Mouse (Mus musculus) ES-Bruce4 (cell line): ENCODE results near the gene Lzts2.

ENCODE experiments used
- CTCF ChIP-seq: IDR thresholded peaks from one replicate; pipeline ENCODE4 v1.8.1; 2011; ENCODE audit warnings: low read depth, low read length
- EP300 ChIP-seq: IDR thresholded peaks from 2 replicates; pipeline ENCODE4 v1.6.1; 2011; ENCODE audit warnings: low read depth, low read length; ENCODE audit not compliant: insufficient read depth

DNA sequence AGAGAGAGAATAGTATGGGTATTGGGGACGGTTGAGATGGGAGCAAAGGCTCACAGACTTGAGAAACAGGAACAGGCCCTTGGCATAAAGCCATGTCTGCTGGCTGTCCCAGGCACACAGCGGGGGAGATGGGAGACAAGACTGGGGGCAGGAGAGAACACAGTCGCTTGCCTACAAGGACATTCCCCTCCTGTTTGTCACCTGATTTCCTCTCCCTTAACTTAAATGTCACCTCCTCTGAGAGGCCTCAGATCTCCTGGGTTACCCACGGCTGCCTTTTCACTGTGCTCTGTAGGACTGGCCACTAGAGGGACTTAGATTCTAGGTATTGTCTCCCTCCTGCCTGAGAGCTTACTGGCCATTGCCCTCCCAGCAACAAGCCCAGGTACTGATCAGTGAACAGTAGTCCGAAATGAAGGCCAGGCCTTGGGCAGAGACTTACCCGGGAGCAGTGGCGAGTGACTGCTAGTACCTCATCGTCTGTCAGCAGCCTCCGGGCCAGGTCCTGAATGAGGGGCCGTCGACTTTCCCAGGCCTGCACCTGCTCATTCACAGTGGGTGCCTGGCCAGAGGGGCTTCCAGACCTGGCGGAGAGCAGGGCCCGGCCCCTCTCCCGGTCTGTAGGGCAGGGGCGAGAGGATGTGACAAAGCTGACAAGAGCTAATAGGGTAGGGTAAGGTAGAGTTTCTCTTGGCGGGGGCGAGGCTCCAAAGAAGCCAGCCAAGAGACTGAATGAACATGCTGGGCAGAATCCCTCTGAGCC, 18.5 kb downstream of the Lzts2 start:
- TF ChIP-seq CTCF (peak; percentile 25), EP300 (no peak)
